ENCODE assay signal across 17 mouse cellular contexts in the genomic region with DNA sequence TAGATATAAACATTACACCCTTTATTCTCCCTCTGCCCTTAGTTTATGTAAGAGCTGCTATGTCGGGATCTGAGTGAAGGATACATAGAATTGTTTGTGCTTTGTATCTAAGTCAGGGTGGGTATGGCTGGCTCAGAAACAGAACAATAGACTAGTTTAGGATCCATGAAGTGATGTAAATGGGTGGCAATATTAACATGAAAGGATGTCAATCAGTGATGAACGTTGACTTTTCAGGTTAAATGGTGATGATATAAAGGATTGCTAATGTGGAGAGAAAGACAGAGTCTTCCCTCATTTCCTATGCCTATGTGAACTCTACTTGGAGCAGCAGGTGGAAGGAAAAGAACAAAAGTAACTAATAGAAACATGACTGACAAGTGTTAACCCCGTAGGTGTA.
"Had no signal": no experiment of that assay in that cellular context is flagged by ENCODE, and none has a peak within 500 bp of the region (broad histone marks: within the 10 kb centered on the region; RNA-seq: fewer than 3 reads in every experiment).

No protein-coding gene starts in this region.

- H3K9me3 ChIP-seq: midbrain, embryonic 10.5 days; midbrain, embryonic 12.5 days; neural tube, embryonic 13.5 days; neural tube, embryonic 15.5 days; stomach, embryonic 15.5 days had no signal

- H3K27ac ChIP-seq: midbrain, embryonic 10.5 days; midbrain, embryonic 12.5 days; neural tube, embryonic 13.5 days; neural tube, embryonic 15.5 days; stomach, embryonic 15.5 days had no signal

- DNase-seq: lung, adult 18-20 months; lung, embryonic 14.5 days; lung, postnatal 10 days; lung, postnatal 4 days; midbrain, embryonic 14.5 days; retina, postnatal 1 day; right cerebral cortex, adult 18-20 months; right cerebral cortex, postnatal 14 days; thymus, adult 18-20 months; thymus, postnatal 14 days; thymus, postnatal 36 days had no signal

- H3K36me3 ChIP-seq: midbrain, embryonic 10.5 days; midbrain, embryonic 12.5 days; neural tube, embryonic 13.5 days; neural tube, embryonic 15.5 days; stomach, embryonic 15.5 days had no signal

- H3K4me3 ChIP-seq: midbrain, embryonic 10.5 days; midbrain, embryonic 12.5 days; myocyte; neural tube, embryonic 13.5 days; neural tube, embryonic 15.5 days; stomach, embryonic 15.5 days had no signal

- H3K9ac ChIP-seq: lung, embryonic 14.5 days; midbrain, embryonic 12.5 days; neural tube, embryonic 13.5 days; neural tube, embryonic 15.5 days; stomach, embryonic 15.5 days had no signal
